Mouse (Mus musculus) common myeloid progenitor, adult 5-6 weeks (primary cell): ENCODE results near the gene Plxdc2. TPM values are rescaled to one million over a fixed set of nuclear protein-coding genes. Genes with fewer than 3 reads are reported as not detected.

Experiments
- ATAC-seq: replicated peaks from 2 replicates; pipeline ENCODE4 v1.8.0; 2016; ENCODE audit warnings: low read depth, mild to moderate bottlenecking, moderate TSS enrichment, inconsistent platforms; ENCODE audit not compliant: poor library complexity, severe bottlenecking
- total RNA-seq: library from RNA; stranded (forward); fragments of 200-1000, 187-1606 nt; gene quantifications from 2 replicates; pipeline ENCODE4 v1.2.3, GENCODE M21; 2017

The Plxdc2 gene
- total RNA-seq = 2.1 and 4.9 TPM in 2 replicates

DNA sequence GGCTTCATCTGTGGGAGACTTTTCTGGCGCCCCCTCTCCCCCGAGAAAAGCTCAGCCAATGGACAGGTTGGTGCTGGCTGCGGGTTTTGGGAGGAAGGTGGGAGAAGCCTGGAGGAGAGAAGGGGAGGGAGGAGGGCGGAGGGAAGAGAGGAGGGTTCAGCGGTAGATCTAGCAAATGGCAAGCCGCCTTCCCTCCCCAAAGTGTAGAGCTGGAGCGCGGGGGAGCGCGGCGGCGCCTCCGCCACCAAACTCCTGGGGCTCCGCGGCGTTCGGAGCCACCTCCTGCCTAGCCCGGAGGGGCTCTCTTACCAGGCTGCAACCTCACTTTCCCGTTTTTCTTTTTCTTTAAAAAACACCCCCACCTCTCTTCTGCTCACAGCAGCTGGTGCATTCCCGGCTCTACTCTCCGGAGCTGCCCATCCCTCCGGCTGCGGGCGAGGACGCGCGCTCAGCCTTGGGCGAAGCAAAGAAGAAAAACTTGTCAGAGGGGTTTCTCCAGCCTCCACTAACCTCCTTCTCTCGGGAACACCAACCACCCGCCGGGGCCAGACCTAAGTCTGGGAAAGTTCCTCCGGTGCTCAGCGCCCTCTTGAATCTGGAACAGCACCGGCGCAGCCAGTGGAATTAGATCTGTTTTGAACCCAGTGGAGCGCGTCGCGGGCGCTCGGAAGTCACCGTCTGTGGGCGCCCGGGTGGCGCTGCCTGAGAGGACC is at the start of gene Plxdc2:
Gene Plxdc2, plus strand, starts transcription at position 199 of the 713 bp plus-strand sequence.
- peak; percentile 67 for ATAC-seq

DNA sequence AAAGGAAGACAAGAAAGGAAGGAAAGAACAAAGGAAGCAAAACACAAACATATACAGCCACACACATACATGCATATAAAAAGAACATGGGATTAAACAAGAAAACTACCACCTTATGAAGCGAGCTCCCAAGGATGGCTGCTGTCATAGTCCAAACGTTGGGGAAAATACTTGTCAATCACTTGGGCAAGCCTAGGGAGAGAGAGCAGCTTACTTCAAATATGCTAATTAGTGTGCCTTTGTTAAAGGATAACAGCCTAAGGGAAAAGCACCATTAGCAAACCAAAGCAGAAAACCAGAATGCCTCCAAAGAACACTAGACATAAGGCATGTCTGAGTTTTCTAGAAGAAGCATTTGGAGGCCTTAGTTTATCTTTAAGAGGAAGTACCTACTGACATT is 45.7 kb upstream of the Plxdc2 start:
- ATAC-seq = no peak

DNA sequence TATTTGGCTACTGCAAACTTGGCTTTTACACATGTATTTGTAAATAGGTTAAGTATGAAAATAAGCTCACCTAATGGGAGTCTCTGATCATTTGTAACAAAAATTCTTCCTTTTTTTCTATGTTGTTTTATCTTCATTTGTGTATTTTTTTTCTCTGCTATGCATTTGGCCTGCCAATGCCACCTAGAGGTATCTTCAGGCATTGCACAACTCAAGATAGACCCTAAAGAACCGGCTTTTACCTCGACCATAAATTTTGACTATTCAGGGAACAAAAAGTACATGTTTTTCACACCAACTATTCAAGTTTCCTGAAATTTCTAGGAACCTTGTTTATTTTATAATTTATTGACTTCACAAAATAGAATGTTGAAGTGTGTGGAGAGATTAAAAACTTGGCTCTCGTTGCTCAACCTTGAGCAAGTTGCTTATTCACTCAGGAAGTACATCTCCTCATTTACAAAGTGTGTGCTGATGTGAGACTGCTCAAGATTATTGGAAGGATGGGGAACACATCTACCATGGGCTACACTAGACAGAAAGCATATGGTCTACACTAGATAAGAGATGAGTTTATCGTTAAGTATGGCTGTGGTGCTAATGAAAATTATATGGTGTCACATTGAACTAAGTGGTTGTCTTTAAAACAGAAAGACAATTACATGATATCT is 43.6 kb upstream of the Plxdc2 start:
- ATAC-seq = peak; percentile 81

DNA sequence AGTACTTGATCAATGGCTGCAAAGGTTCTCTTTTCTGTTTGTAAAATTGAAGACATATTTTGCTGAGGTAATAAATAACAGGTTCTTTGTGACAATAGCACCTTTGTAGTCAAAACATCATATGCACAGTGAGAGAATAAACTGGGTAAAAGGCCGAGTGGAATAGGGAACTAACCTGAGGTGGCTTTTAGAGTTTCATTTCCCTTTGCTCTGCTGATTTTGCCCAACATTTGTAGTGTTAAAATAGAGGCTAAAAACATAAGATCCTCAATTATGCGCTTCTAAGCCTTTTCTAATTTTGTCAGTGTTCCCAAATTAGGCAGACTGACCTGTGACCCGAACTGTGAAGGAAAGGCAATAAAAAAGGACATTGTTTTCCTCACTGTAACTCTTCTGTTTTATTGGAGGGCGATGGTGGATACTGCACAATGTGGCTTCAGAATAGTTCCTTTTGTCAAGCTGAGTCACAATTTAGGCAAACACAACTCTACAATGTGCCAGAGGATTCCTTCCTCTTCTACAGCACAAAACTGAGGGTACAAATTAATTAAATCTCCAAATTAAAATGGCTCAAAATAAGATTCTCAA is 20.8 kb upstream of the Plxdc2 start:
- ATAC-seq = peak; percentile 68

DNA sequence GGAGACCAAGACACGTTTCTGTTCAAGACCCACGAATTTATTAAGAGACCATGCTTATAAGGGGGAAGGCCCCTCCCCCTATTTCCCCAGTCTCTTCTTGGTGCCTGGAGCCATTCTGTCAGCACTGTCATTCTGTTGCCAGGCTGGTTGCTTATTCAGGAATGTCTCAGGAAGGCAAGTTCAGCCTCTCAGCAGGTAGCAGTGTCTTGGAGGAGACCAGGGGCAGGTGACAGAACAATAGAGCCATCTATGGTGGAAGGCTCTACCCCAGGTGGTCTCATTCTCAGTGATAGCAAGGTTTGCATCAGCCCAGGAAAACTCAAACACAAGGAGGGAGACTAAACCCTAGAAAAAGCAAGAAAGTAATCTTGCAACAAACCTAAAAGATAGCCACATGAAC is 11.5 kb upstream of the Plxdc2 start:
- no peak for ATAC-seq

DNA sequence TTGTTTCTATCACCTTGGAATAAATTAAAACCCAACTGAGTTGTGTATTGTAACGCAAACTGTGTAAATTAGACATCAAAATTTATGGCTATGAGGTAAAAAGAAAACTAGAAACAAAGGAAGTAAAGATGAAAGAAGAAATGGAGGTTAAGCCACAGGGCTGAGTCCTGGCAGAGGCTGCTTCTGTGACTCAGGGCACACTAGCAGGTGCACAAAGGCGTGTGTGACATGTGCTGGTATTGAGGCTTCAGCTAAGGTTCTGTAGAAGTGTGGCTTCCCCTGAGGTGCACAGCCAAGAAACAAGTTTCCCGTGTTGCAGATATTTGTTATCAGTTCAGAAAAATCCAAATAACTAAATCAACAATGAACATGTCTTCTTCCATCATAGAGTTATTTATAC is 5.0 kb upstream of the Plxdc2 start:
- no peak for ATAC-seq

DNA sequence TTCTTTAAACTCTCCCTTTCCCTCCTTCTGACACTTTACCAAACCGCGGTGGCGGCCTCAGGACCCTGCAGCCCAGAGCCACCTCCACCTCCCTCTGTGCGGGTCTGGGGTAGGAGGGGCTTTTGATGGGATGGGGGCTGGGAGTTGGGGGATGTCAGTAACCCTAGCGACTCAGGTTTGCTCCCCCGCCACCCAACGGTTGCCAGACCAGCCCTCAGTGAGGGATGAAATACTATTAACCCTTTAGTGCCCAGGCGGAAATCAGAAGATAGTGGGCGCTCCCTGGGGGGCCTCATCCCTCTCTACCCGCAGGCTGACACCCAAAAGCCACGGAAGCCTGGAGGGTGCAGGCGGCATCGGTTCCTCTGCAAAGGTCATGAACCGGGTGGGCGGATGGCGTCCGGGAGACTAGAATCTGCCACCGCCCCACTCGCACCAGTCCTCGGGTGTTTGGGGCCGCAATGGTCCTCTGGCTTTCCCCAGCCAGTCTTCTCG is 446 bp upstream of the Plxdc2 start:
- ATAC-seq = peak; percentile 58

DNA sequence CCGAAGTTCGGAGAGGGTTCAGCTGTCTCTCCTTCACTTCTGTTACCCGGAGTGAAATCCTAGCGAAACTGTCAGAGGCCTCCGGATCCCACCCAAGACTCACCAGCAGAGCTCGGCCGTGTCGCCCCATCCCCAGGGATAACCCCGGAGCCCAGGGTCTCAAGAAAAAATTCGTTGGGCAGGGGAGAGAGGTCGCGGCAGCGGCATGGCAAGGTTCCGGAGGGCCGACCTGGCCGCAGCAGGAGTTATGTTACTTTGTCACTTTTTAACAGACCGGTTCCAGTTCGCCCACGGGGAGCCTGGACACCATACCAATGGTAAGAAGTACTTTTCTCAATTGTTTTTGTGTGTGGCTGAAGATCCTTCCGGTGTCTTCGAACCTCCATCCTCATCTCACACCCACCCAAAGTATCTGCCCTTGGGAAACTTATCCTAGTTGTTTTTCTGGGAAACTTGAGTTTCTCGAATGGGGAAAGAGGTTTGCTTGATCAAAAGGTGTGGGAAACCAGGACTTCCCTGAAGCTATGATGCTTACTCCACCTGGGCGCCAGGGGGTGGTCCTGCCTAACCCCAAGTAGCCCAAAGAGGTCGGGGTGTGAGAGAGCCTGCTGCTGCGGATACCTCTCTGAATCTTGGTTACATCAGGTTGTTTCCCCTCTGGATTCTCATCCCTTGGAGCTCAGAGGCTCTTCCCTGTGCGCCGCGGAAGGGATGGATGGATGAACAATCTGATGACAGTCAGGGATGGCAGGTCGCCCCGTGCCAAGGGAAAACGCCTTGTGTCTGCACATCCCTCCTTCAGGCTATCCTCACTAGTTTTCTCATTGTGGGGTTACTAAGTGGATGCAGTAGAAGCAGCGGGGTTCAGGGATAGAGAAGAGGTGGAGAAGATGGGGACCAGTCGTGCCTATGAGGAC is 1.1 kb downstream of the Plxdc2 start:
- ATAC-seq = 0 out of 2 replicates have a peak, but pooled peaks have one; percentile 0

DNA sequence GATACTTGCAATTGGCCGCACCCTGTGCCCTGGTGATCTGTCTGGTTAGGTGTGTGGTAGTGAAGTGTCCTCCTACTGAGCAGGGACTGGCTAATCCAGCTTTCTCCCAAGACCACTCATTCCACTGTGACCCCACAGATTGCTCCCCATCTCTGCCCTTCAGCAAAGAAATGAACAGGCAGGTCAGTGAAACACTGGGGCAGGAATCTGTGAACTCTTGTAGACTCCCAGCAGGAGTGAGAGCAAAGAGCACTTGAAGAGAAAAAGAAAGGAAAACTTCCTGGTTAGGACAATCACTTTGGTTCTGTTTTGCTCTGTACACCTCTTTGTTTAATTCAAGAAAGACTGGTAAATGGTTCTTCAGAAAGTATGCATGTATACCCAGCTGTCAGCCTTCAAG is 1.8 kb downstream of the Plxdc2 start:
- no peak for ATAC-seq

DNA sequence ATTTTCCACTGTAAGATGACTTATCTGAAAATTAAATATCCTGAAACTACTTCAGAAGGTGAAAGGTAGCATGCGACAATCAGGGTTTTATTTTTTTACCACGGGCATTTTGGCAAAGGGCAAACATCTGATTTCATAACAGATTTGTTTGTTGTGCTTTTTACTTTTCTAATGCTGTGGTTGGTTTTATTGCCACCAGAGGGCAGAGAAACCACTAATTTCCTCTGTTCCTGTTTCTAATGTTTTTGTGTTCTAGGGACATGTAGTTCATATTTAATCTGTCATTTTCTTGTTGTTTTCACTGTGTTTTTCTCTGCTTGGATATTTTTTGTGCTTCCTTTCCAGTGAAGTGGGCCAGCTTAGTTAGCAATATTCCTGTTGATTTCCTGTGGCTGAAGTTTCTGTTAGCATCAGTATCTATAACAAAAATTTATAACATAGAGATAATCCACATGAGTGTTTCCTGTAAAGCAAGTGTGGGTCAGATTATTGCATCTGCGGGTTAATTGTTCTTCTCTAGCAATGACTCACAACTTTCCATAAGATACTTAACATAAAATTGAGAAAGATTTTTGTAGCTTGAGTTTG is 3.3 kb downstream of the Plxdc2 start:
- ATAC-seq = 0 out of 2 replicates have a peak, but pooled peaks have one; percentile 13

DNA sequence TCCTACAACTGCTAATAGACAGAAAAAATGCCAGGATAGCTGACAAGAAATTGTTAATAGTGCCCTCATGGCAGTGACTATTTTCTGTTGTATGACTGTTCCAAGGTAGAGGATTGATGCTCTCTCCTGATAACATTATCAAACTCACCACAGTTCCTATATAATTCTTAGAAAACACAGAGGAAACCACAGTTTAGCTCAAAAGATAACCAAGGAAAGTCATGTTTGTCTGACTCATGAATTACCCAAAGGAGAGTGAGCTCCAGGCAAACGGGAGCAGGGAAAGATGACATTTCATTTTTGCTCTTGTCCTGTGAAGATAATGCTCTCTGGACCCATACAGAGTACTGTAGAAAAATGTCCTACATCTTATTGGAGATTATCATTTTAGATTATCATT is 8.6 kb downstream of the Plxdc2 start:
- peak; percentile 57 for ATAC-seq

DNA sequence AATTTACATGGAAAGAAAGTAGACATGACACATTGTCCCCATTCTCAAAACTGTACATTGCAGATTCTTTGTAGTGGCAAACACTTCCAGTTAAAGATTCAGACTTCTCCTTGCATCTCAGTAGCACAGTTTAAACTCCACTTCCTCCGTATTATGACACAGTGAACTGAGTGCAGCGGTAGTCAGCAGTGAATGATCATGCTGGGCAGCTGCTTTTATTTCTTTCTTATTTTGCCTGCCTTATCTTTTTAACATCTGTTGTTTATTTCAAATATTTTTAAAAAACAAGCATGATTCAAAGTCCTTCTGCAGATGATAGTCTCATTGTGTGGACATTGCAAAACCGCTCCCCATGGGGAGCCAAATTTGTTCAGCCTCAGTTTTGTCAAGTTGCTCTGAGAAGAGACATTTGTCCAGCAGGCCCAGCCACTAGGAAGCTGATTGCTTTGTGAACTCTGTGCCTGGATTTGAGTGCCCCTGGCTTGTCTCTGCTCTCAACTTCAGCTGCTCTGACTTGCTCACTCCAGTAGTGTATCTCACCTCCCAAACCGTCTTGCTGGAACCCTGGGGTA is 9.8 kb downstream of the Plxdc2 start:
- ATAC-seq = 0 out of 2 replicates have a peak, but pooled peaks have one; percentile 34

DNA sequence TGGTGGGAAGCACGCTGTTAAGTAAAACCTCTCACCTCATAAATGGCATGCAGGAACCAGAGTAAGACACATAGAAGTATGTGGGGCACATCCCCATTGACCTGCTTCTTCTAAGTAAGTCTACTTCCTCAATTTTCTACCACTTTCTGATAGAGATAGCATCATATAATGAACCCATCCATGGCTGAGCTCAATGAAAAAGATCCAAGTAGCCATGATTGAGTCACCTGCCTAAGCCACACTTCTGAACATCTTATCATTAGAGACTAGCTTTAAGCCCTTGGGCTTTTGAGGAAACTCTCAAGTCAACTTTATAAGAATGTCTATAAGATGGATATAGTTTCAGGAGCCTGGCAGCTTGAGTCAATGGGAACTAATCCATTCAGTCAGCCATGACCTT is 14.3 kb downstream of the Plxdc2 start:
- ATAC-seq = peak; percentile 46; the same call in 1 of the 2 replicates

DNA sequence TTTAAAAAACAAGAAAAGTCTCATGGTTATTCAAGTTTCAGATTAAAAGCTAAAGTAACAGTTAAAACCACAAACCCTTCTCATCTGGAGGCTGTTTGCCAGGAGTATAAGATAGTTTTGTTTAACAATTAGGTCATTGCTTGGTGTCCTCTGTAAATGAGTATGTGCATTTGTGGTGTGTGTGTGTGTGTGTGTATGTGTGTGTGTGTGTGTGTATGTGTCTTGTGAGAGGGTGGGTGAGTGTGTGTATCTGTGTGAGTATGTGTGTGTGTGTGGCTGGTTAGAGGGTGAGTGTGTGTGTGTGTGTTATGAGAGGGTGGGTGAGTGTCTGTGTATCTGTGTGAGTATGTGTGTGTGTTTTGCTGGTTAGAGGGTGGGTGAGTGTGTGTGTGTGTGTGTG is 18.2 kb downstream of the Plxdc2 start:
- peak; percentile 29; the same call in 1 of the 2 replicates for ATAC-seq

DNA sequence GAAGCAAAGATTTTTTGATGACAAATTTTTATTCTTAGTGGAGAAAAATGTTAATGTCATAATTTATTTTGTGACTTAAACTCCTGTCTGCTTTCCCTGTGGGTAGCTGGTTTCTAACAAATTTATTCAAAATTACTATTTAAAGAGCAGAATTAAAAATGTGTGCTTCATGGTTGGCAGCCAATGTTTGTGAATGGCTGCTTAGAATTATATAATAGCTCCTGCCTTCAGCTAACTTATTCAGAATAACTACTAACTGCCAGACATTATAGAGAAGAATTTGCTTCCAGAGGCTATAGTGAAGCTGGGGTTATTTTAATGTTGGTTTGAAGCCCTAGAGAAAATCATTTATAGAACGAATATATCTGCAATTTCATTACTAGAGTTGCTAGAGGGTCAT is 30.1 kb downstream of the Plxdc2 start:
- ATAC-seq = no peak

DNA sequence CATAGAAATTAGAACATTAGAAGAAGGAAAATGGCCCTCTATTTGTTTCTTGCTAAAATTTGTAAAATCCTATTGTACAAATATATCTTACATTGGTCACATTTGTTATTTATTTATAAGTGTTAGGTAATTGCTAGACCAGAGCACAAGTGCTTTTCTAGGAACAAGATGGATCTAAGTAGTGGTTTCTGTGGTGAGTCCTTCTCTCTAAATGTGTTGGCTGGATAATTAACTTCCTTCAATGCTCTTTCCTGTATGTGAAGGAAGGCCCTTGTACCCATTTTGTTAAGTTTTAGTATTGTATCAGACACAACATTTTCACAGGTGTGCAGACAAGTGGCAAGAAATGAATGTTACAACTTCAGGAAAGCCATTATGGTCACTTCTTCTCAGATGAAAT is 30.6 kb downstream of the Plxdc2 start:
- ATAC-seq = peak; percentile 63; the same call in 1 of the 2 replicates

DNA sequence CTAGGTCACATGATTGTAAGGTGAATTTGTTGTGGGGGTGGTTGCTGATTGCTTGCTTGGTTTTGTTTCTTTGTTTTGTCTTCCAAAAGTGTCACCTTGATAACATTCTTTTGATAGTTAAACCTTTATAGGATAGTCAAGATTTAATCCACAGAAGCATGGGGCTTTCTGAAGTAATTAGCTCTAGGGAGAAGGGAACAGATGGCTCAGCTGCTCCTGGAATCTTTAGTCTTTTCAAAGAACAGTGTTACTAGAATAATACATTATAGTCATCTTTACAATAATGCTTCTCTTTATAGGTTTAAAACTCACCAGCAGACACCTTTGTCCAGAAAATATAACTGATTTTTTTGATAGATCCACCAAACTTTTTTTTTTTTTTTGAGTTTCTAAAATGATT is 31.7 kb downstream of the Plxdc2 start:
- no peak for ATAC-seq

DNA sequence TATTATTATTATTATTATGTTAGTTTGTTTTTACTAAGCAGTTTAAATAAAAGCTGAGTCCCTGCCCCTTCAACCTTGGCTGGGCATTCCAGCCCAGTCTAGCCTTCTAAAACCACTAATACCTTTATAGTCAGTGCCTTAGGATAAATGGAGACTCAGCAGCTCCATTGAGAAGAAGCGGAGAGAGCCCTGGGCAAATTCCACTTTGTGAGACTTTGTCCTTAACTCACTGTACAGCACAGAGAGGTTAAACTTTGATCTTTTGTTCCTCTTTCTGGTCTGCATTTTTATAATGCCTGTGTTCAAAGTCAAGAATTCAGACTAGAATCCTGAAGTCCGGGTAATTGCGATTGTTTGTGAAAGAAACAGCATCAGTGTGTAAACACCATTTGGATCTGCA is 41.4 kb downstream of the Plxdc2 start:
- ATAC-seq = no peak

DNA sequence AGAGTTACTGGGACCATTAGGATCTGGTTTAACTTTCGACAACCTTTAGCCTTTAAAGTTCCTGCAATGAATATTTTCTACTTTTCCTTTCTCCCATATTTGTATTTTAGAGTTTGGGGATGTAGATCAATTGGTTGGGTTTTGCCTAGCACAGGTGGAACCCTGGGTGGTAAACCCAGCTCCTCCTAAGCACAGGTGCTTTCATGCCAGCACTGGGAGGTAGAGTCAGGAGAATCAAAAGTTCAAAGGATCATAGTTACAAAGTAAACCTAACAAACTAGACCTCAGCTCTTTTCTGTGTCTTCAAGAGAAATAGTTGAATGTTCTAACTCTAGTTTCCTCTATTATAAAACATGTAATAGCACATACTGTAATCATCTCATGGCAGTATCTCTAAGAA is 41.9 kb downstream of the Plxdc2 start:
- ATAC-seq = no peak
